Mouse (Mus musculus) heart, embryonic 13.5 days (tissue): ENCODE measurements around the gene AC170998.1. TPM values are rescaled to one million over a fixed set of nuclear protein-coding genes. Genes with fewer than 3 reads are reported as not detected.

Experiments
- ATAC-seq: fragments of 200-750 bp; cut with Nextera tagmentation; 2 replicates; pipeline ENCODE4 v1.8.0; 2017; ENCODE audit warnings: moderate TSS enrichment; ENCODE audit not compliant: insufficient number of reproducible peaks, low FRiP score, low TSS enrichment; ENCODE audit errors: extremely low read depth
- H3K27ac ChIP-seq: fragments of 300-500 bp; sonication (generic); replicated peaks from 2 replicates; pipeline ENCODE4 v1.5.1; 2015; ENCODE audit warnings: moderate library complexity, mild to moderate bottlenecking, inconsistent platforms
- H3K27me3 ChIP-seq: fragments of 300-500 bp; sonication (generic); replicated peaks from 2 replicates; pipeline ENCODE4 v1.6.1; 2015; ENCODE audit warnings: mild to moderate bottlenecking, inconsistent platforms
- H3K36me3 ChIP-seq: fragments of 300-500 bp; sonication (generic); 2 replicates; pipeline ENCODE4 v1.6.1; 2015; ENCODE audit warnings: mild to moderate bottlenecking, inconsistent platforms
- H3K4me1 ChIP-seq: fragments of 300-500 bp; sonication (generic); 2 replicates; pipeline ENCODE4 v1.6.1; 2015; ENCODE audit warnings: inconsistent platforms
- H3K4me2 ChIP-seq: fragments of 300-500 bp; sonication (generic); 2 replicates; pipeline ENCODE4 v1.6.1; 2015; ENCODE audit warnings: inconsistent platforms, mild to moderate bottlenecking, moderate library complexity
- H3K4me3 ChIP-seq: fragments of 300-500 bp; sonication (generic); 2 replicates; pipeline ENCODE4 v1.5.1; 2015; ENCODE audit warnings: moderate library complexity, mild to moderate bottlenecking, inconsistent platforms
- H3K9ac ChIP-seq: fragments of 300-500 bp; sonication (generic); 2 replicates; pipeline ENCODE4 v1.6.1; 2015; ENCODE audit warnings: inconsistent platforms, mild to moderate bottlenecking, moderate library complexity
- H3K9me3 ChIP-seq: fragments of 300-500 bp; sonication (generic); 2 replicates; pipeline ENCODE4 v1.6.1; 2016; ENCODE audit warnings: inconsistent platforms
- WGBS: fragments of 180-500 bp; shearing (Covaris S2); methylation state at CpG from one replicate; pipeline ENCODE4 v1.1.7; 2015; ENCODE audit warnings: mixed read lengths; 5-methylcytosine and 5-hydroxymethylcytosine counted together
- polyA plus RNA-seq: library from polyadenylated mRNA; unstranded; fragments of >200 nt; fragmentation: Nextera tagmentation; extraction: Ambion mirVana; gene quantifications from 2 replicates; pipeline ENCODE4 v1.2.1, GENCODE M21; 2015

Gene AC170998.1
- polyA plus RNA-seq, 1 experiment from 2014 or later = 2.0 TPM

GRCm38 (mm10) chr17:28694078-28694477 is 31.8 kb upstream of the AC170998.1 start:
- 84% methylated on average over 2 of the region's 2 CpGs for WGBS
- ATAC-seq = no peak
- H3K27ac ChIP-seq = 0 out of 2 replicates have a peak overlapping the region, but pooled peaks have one; percentile 10
- no peaks in the 10 kb centered on the region for H3K9me3 ChIP-seq
- H3K4me1 ChIP-seq = peaks cover 76% of the 10 kb centered on the region
- peaks cover 4% of the 10 kb centered on the region for H3K27me3 ChIP-seq
- H3K36me3 ChIP-seq = no peaks in the 10 kb centered on the region
- peak overlapping the region; percentile 79 for H3K4me2 ChIP-seq
- H3K9ac ChIP-seq = no peak overlapping the region
- peak overlapping the region; percentile 84; the same call in 1 of the 2 replicates for H3K4me3 ChIP-seq

- H3K9me3 ChIP-seq = no peaks in the 10 kb centered on the region
- no peak overlapping the region for H3K9ac ChIP-seq
- no peak overlapping the region for H3K4me3 ChIP-seq
- H3K4me1 ChIP-seq = peaks cover 74% of the 10 kb centered on the region
- no peak overlapping the region for H3K4me2 ChIP-seq
- H3K27me3 ChIP-seq = no peaks in the 10 kb centered on the region
- no peak for ATAC-seq
- 82% methylated on average over 4 of the region's 4 CpGs for WGBS
- no peak overlapping the region for H3K27ac ChIP-seq
- no peaks in the 10 kb centered on the region for H3K36me3 ChIP-seq
These were observed 31.1 kb upstream of the AC170998.1 start for GRCm38 (mm10) chr17:28694832-28695231.

GRCm38 (mm10) chr17:28696641-28697040 is 29.2 kb upstream of the AC170998.1 start:
- Histone ChIP-seq H3K9me3 (no peaks in the 10 kb centered on the region), H3K4me2 (no peak overlapping the region; the same call in 1 of the 2 replicates), H3K9ac (peak overlapping the region; percentile 48; the same call in 1 of the 2 replicates), H3K27ac (no peak overlapping the region; the same call in 1 of the 2 replicates), H3K4me1 (peaks cover 77% of the 10 kb centered on the region), H3K36me3 (0 out of 2 replicates have a peak, but pooled peaks cover 3% of the 10 kb centered on the region), H3K27me3 (no peaks in the 10 kb centered on the region), H3K4me3 (no peak overlapping the region)
- WGBS = 39% methylated on average over 2 of the region's 2 CpGs
- ATAC-seq = no peak

GRCm38 (mm10) chr17:28697290-28698195 is 28.3 kb upstream of the AC170998.1 start:
- H3K9me3 ChIP-seq = no peaks in the 10 kb centered on the region
- H3K36me3 ChIP-seq = 0 out of 2 replicates have a peak, but pooled peaks cover 3% of the 10 kb centered on the region
- peak overlapping the region; percentile 33 for H3K27ac ChIP-seq
- 65% methylated on average over 13 of the region's 13 CpGs for WGBS
- H3K27me3 ChIP-seq = no peaks in the 10 kb centered on the region
- H3K4me3 ChIP-seq = no peak overlapping the region
- H3K9ac ChIP-seq = peak overlapping the region; percentile 28; the same call in 1 of the 2 replicates
- no peak for ATAC-seq
- peak overlapping the region; percentile 13; the same call in 1 of the 2 replicates for H3K4me2 ChIP-seq
- H3K4me1 ChIP-seq = peaks cover 85% of the 10 kb centered on the region

- H3K27ac ChIP-seq = 0 out of 2 replicates have a peak overlapping the region, but pooled peaks have one; percentile 33
- H3K9ac ChIP-seq = no peak overlapping the region
- 0 out of 2 replicates have a peak, but pooled peaks cover 3% of the 10 kb centered on the region for H3K36me3 ChIP-seq
- no peak overlapping the region for H3K4me3 ChIP-seq
- H3K4me1 ChIP-seq = peaks cover 85% of the 10 kb centered on the region
- no peak overlapping the region for H3K4me2 ChIP-seq
- ATAC-seq = no peak
- H3K27me3 ChIP-seq = no peaks in the 10 kb centered on the region
- 65% methylated on average over 4 of the region's 4 CpGs for WGBS
- H3K9me3 ChIP-seq = no peaks in the 10 kb centered on the region
These were observed 27.6 kb upstream of the AC170998.1 start for GRCm38 (mm10) chr17:28698245-28698644.

GRCm38 (mm10) chr17:28698672-28699071 is 27.2 kb upstream of the AC170998.1 start:
- Histone ChIP-seq H3K27ac (no peak overlapping the region), H3K4me3 (no peak overlapping the region), H3K4me1 (peaks cover 83% of the 10 kb centered on the region), H3K4me2 (no peak overlapping the region), H3K9ac (no peak overlapping the region), H3K9me3 (no peaks in the 10 kb centered on the region), H3K27me3 (no peaks in the 10 kb centered on the region), H3K36me3 (0 out of 2 replicates have a peak, but pooled peaks cover 3% of the 10 kb centered on the region)
- WGBS = 86% methylated on average over 2 of the region's 2 CpGs
- ATAC-seq = no peak

- WGBS = 69% methylated on average over 7 of the region's 7 CpGs
- no peak overlapping the region for H3K4me3 ChIP-seq
- H3K4me2 ChIP-seq = no peak overlapping the region
- no peak overlapping the region for H3K27ac ChIP-seq
- no peak overlapping the region for H3K9ac ChIP-seq
- peaks cover 75% of the 10 kb centered on the region for H3K4me1 ChIP-seq
- H3K36me3 ChIP-seq = 0 out of 2 replicates have a peak, but pooled peaks cover 3% of the 10 kb centered on the region
- no peaks in the 10 kb centered on the region for H3K9me3 ChIP-seq
- ATAC-seq = no peak
- H3K27me3 ChIP-seq = no peaks in the 10 kb centered on the region
These were observed 26.1 kb upstream of the AC170998.1 start for GRCm38 (mm10) chr17:28699789-28700188.

- Histone ChIP-seq H3K27ac (no peak overlapping the region), H3K9me3 (no peaks in the 10 kb centered on the region), H3K4me1 (peaks cover 69% of the 10 kb centered on the region), H3K36me3 (peaks cover 6% of the 10 kb centered on the region; the same call in 1 of the 2 replicates), H3K27me3 (no peaks in the 10 kb centered on the region), H3K9ac (no peak overlapping the region), H3K4me2 (no peak overlapping the region), H3K4me3 (no peak overlapping the region)
- no peak for ATAC-seq
- WGBS = 85% methylated on average over 4 of the region's 4 CpGs
These were observed 24.7 kb upstream of the AC170998.1 start for GRCm38 (mm10) chr17:28701171-28701570.

GRCm38 (mm10) chr17:28701737-28702136 is 24.1 kb upstream of the AC170998.1 start:
- no peak overlapping the region for H3K4me2 ChIP-seq
- H3K27me3 ChIP-seq = no peaks in the 10 kb centered on the region
- peak overlapping the region; percentile 62; the same call in 1 of the 2 replicates for H3K27ac ChIP-seq
- no peak overlapping the region for H3K9ac ChIP-seq
- H3K4me3 ChIP-seq = no peak overlapping the region
- ATAC-seq = no peak
- H3K9me3 ChIP-seq = no peaks in the 10 kb centered on the region
- WGBS = 75% methylated on average over 3 of the region's 3 CpGs
- H3K36me3 ChIP-seq = peaks cover 6% of the 10 kb centered on the region; the same call in 1 of the 2 replicates
- H3K4me1 ChIP-seq = peaks cover 67% of the 10 kb centered on the region

GRCm38 (mm10) chr17:28702646-28703045 is 23.2 kb upstream of the AC170998.1 start:
- Histone ChIP-seq H3K27ac (peak overlapping the region; percentile 62), H3K4me1 (peaks cover 65% of the 10 kb centered on the region), H3K27me3 (no peaks in the 10 kb centered on the region), H3K36me3 (peaks cover 6% of the 10 kb centered on the region; the same call in 1 of the 2 replicates), H3K9me3 (no peaks in the 10 kb centered on the region), H3K4me2 (no peak overlapping the region), H3K4me3 (no peak overlapping the region), H3K9ac (no peak overlapping the region)
- WGBS = 36% methylated on average over 2 of the region's 2 CpGs
- ATAC-seq = no peak

- Histone ChIP-seq H3K9ac (no peak overlapping the region), H3K4me1 (peaks cover 65% of the 10 kb centered on the region), H3K4me2 (no peak overlapping the region), H3K27me3 (no peaks in the 10 kb centered on the region), H3K27ac (no peak overlapping the region), H3K9me3 (no peaks in the 10 kb centered on the region), H3K4me3 (no peak overlapping the region), H3K36me3 (peaks cover 3% of the 10 kb centered on the region; the same call in 1 of the 2 replicates)
- WGBS = 22% methylated on average over 1 of the region's 1 CpGs
- no peak for ATAC-seq
These were observed 19.2 kb upstream of the AC170998.1 start for GRCm38 (mm10) chr17:28706697-28707096.
